Mouse (Mus musculus) MEL (cell line): ENCODE results near the gene Fbxl20. TPM values are rescaled to one million over a fixed set of nuclear protein-coding genes. Genes with fewer than 3 reads are reported as not detected.

Experiments
- DNase-seq: peaks from one replicate; pipeline ENCODE4 v3.0.0; 2011; ENCODE audit warnings: low read depth, low spot score
- H3K27ac ChIP-seq: 2 replicates; pipeline ENCODE4 v1.5.1; 2012; ENCODE audit warnings: low read depth, mild to moderate bottlenecking, control low read depth, low read length, moderate library complexity; ENCODE audit not compliant: control insufficient read depth
- H3K27me3 ChIP-seq, 2 experiments: fragments of 150-350 bp in 1 of 2; sonication (generic) in 1 of 2; 2 replicates each; pipeline ENCODE4 v1.6.1; 2012; ENCODE audit warnings: low read length in 2 of 2, mild to moderate bottlenecking in 2 of 2, improper control_type of control experiment in 1 of 2, moderate library complexity in 1 of 2; ENCODE audit not compliant: insufficient read depth in 2 of 2, control insufficient read depth in 1 of 2
- H3K36me3 ChIP-seq, 2 experiments: 2 replicates each; pipeline ENCODE4 v1.6.1; 2012 to 2014; ENCODE audit warnings: low read length in 2 of 2, improper control_type of control experiment in 1 of 2, inconsistent platforms in 1 of 2, mild to moderate bottlenecking in 1 of 2; ENCODE audit not compliant: insufficient read depth in 2 of 2, control insufficient read depth in 1 of 2
- H3K4me1 ChIP-seq, 2 experiments: fragments of 150-350 bp in 1 of 2; sonication (generic) in 1 of 2; 2 replicates each; pipeline ENCODE4 v1.6.1; 2012; ENCODE audit warnings: low read length in 2 of 2, improper control_type of control experiment in 1 of 2, mild to moderate bottlenecking in 1 of 2; ENCODE audit not compliant: insufficient read depth in 2 of 2, control insufficient read depth in 1 of 2
- H3K4me3 ChIP-seq, 2 experiments: fragments of 150-350 bp in 1 of 2; sonication (generic) in 1 of 2; 2 replicates each; pipeline ENCODE4 v1.5.1; 2012; ENCODE audit warnings: low read depth in 2 of 2, low read length in 2 of 2, mild to moderate bottlenecking in 2 of 2, moderate library complexity in 2 of 2, control low read depth in 1 of 2, improper control_type of control experiment in 1 of 2; ENCODE audit not compliant: control insufficient read depth in 1 of 2, insufficient read depth in 1 of 2
- H3K79me2 ChIP-seq: 2 replicates; pipeline ENCODE4 v1.6.1; 2012; ENCODE audit warnings: mild to moderate bottlenecking, low read length, moderate library complexity; ENCODE audit not compliant: control insufficient read depth, poor library complexity, insufficient read depth
- H3K9ac ChIP-seq: 2 replicates; pipeline ENCODE4 v1.6.1; 2012; ENCODE audit warnings: low read depth, mild to moderate bottlenecking, control low read depth, low read length, moderate library complexity; ENCODE audit not compliant: control insufficient read depth, poor library complexity, severe bottlenecking
- H3K9me3 ChIP-seq: fragments of 150-350 bp; sonication (generic); replicated peaks from 2 replicates; pipeline ENCODE4 v1.6.1; 2012; ENCODE audit warnings: mild to moderate bottlenecking, low read length, improper control_type of control experiment, moderate library complexity; ENCODE audit not compliant: insufficient read depth
- BHLHE40 ChIP-seq: IDR thresholded peaks from 2 replicates; pipeline ENCODE4 v1.6.1; 2012; ENCODE audit warnings: low read depth, mild to moderate bottlenecking, inconsistent platforms, low read length, improper control_type of control experiment, borderline replicate concordance
- CHD1 ChIP-seq: IDR thresholded peaks from 2 replicates; pipeline ENCODE4 v1.6.1; 2012; ENCODE audit warnings: low read depth, mild to moderate bottlenecking, inconsistent platforms, low read length, improper control_type of control experiment
- CHD2 ChIP-seq: IDR thresholded peaks from 2 replicates; pipeline ENCODE4 v1.6.1; 2011; ENCODE audit warnings: low read length, improper control_type of control experiment
- E2F4 ChIP-seq: IDR thresholded peaks from 2 replicates; pipeline ENCODE4 v1.6.1; 2011; ENCODE audit warnings: low read depth, low read length, improper control_type of control experiment, borderline replicate concordance
- ELF1 ChIP-seq: IDR thresholded peaks from 2 replicates; pipeline ENCODE4 v1.6.1; 2014; ENCODE audit warnings: low read depth, mild to moderate bottlenecking, inconsistent platforms, low read length, improper control_type of control experiment, moderate library complexity
- EP300 ChIP-seq, 2 experiments: IDR thresholded peaks; 2 replicates each; pipeline ENCODE4 v1.6.1; 2011; ENCODE audit warnings: improper control_type of control experiment in 2 of 2, low read length in 2 of 2, low read depth in 1 of 2, mild to moderate bottlenecking in 1 of 2
- GABPA ChIP-seq: IDR thresholded peaks from 2 replicates; pipeline ENCODE4 v1.6.1; 2012; ENCODE audit warnings: low read depth, mild to moderate bottlenecking, inconsistent platforms, low read length, improper control_type of control experiment, moderate library complexity
- GATA1 ChIP-seq: IDR thresholded peaks from 2 replicates; pipeline ENCODE4 v1.6.1; 2011; ENCODE audit warnings: low read depth, low read length, improper control_type of control experiment
- KAT2A ChIP-seq: conservative IDR thresholded peaks from 2 replicates; pipeline ENCODE4 v1.6.1; 2012; ENCODE audit warnings: low read depth, low read length, improper control_type of control experiment, inconsistent platforms
- MAFK ChIP-seq: IDR thresholded peaks from 2 replicates; pipeline ENCODE4 v1.6.1; 2011; ENCODE audit warnings: low read depth, mild to moderate bottlenecking, low read length, improper control_type of control experiment, borderline replicate concordance
- MAX ChIP-seq: IDR thresholded peaks from 2 replicates; pipeline ENCODE4 v1.6.1; 2011; ENCODE audit warnings: low read length, improper control_type of control experiment
- MXI1 ChIP-seq: IDR thresholded peaks from 2 replicates; pipeline ENCODE4 v1.6.1; 2011; ENCODE audit warnings: mild to moderate bottlenecking, low read depth, low read length, improper control_type of control experiment
- MYB ChIP-seq: IDR thresholded peaks from 2 replicates; pipeline ENCODE4 v1.6.1; 2011; ENCODE audit warnings: mild to moderate bottlenecking, low read depth, low read length, improper control_type of control experiment
- NRF1 ChIP-seq: IDR thresholded peaks from 2 replicates; pipeline ENCODE4 v1.6.1; 2014; ENCODE audit warnings: low read depth, mild to moderate bottlenecking, inconsistent platforms, low read length, improper control_type of control experiment, moderate library complexity; ENCODE audit not compliant: poor library complexity, insufficient read depth, severe bottlenecking
- POLR2A ChIP-seq, 2 experiments: IDR thresholded peaks; 2 replicates each; pipeline ENCODE4 v1.6.1; 2011 to 2012; ENCODE audit warnings: low read length in 2 of 2, mild to moderate bottlenecking in 2 of 2, control low read depth in 1 of 2, improper control_type of control experiment in 1 of 2, low read depth in 1 of 2, moderate library complexity in 1 of 2; ENCODE audit not compliant: control insufficient read depth in 1 of 2, insufficient read depth in 1 of 2, poor library complexity in 1 of 2
- POLR2AphosphoS2 ChIP-seq: IDR thresholded peaks from 2 replicates; pipeline ENCODE4 v1.6.1; 2011; ENCODE audit warnings: low read length, improper control_type of control experiment
- RCOR1 ChIP-seq: IDR thresholded peaks from 2 replicates; pipeline ENCODE4 v1.6.1; 2012; ENCODE audit warnings: low read depth, mild to moderate bottlenecking, inconsistent platforms, low read length, improper control_type of control experiment
- SIN3A ChIP-seq: IDR thresholded peaks from 2 replicates; pipeline ENCODE4 v1.6.1; 2012; ENCODE audit warnings: low read length, improper control_type of control experiment, inconsistent platforms
- SMC3 ChIP-seq: IDR thresholded peaks from 2 replicates; pipeline ENCODE4 v1.6.1; 2011; ENCODE audit warnings: low read depth, low read length, improper control_type of control experiment
- TAL1 ChIP-seq: IDR thresholded peaks from 2 replicates; pipeline ENCODE4 v1.6.1; 2012; ENCODE audit warnings: mild to moderate bottlenecking, inconsistent platforms, low read length, moderate library complexity, mixed read lengths
- TCF12 ChIP-seq: IDR thresholded peaks from 2 replicates; pipeline ENCODE4 v1.6.1; 2014; ENCODE audit warnings: low read depth, mild to moderate bottlenecking, inconsistent platforms, low read length, improper control_type of control experiment, moderate library complexity
- UBTF ChIP-seq: IDR thresholded peaks from 2 replicates; pipeline ENCODE4 v1.6.1; 2012; ENCODE audit warnings: low read depth, mild to moderate bottlenecking, inconsistent platforms, low read length, improper control_type of control experiment, moderate library complexity, borderline replicate concordance; ENCODE audit not compliant: insufficient read depth
- USF1 ChIP-seq: IDR thresholded peaks from 2 replicates; pipeline ENCODE4 v1.6.1; 2014; ENCODE audit warnings: low read depth, mild to moderate bottlenecking, inconsistent platforms, low read length, improper control_type of control experiment, moderate library complexity
- USF2 ChIP-seq, 2 experiments: IDR thresholded peaks; 2 replicates each; pipeline ENCODE4 v1.6.1; 2011 to 2012; ENCODE audit warnings: improper control_type of control experiment in 2 of 2, low read length in 2 of 2, borderline replicate concordance in 1 of 2, inconsistent platforms in 1 of 2, low read depth in 1 of 2, mild to moderate bottlenecking in 1 of 2; ENCODE audit not compliant: insufficient read depth in 1 of 2
- ZC3H11A ChIP-seq: IDR thresholded peaks from 2 replicates; pipeline ENCODE4 v1.6.1; 2012; ENCODE audit warnings: low read depth, mild to moderate bottlenecking, inconsistent platforms, low read length, improper control_type of control experiment
- ZKSCAN1 ChIP-seq: IDR thresholded peaks from 2 replicates; pipeline ENCODE4 v1.6.1; 2012; ENCODE audit warnings: low read depth, mild to moderate bottlenecking, inconsistent platforms, low read length, improper control_type of control experiment, moderate library complexity
- ZMIZ1 ChIP-seq: IDR thresholded peaks from 2 replicates; pipeline ENCODE4 v1.6.1; 2012; ENCODE audit warnings: low read depth, mild to moderate bottlenecking, inconsistent platforms, low read length, improper control_type of control experiment, moderate library complexity
- ZNF384 ChIP-seq: IDR thresholded peaks from 2 replicates; pipeline ENCODE4 v1.6.1; 2012; ENCODE audit warnings: low read depth, mild to moderate bottlenecking, inconsistent platforms, low read length, improper control_type of control experiment
- polyA plus RNA-seq, 2 experiments: library from polyadenylated mRNA; stranded (reverse) in 1 of 2; unstranded in 1 of 2; fragments of >175 nt in 1 of 2; fragments of >200 nt in 1 of 2; gene quantifications; 2 replicates each; pipeline versions ENCODE4 v1.2.1 to v1.2.4; 2012; ENCODE audit warnings: low replicate concordance in 2 of 2, low read depth in 1 of 2; ENCODE audit not compliant: insufficient read length in 2 of 2, insufficient read depth in 1 of 2, missing spikeins in 1 of 2
- total RNA-seq: library from RNA; depleted of rRNA; stranded (reverse); fragments of 300-350 nt; gene quantifications from 2 replicates; pipeline ENCODE4 v1.2.3, GENCODE M21; 2012

Fbxl20 gene
- total and polyA plus RNA-seq, 3 experiments, result 4.4 to 10.0 TPM; not detected in 1

DNA sequence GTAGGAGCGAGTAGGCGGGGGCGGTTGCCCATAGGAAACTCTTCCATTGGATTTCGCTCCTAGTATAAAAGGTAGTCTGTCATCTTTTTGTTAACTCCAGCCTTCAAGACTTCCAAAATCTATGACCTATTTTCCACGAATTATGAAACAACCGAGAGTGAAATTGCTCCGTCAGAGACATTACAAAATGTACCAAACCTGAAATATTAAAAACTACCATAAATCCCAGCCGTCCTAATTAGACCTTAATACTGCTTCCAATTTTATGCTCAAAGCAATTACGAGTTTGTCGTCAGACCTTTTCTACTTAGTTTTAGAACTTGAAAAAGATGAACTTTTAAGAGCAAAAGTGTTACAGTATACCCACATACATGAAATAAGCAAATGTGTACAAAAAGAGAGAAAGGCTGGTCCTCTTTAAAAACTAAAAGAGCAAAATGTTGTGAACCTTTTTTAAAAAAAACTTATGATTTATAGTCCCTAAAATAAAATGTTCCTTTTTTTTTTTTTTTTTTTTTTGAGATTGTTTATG, 488 bp upstream of the Fbxl20 start:
- Histone ChIP-seq H3K9ac (no peak overlapping the region), H3K4me1 (peaks cover 4 to 17% of the 10 kb centered on the region in 2 experiments), H3K27me3 (no peaks in the 10 kb centered on the region), H3K36me3 (peaks cover 0 to 23% of the 10 kb centered on the region in 2 experiments; a peak in 2 of 4 replicates), H3K27ac (no peak overlapping the region), H3K4me3 (peak overlapping the region in 1 of 2 experiments; percentile 56; a peak in 2 of 4 replicates), H3K9me3 (no peaks in the 10 kb centered on the region), H3K79me2 (peaks cover 16% of the 10 kb centered on the region)
- DNase-seq, result no peak
- TF ChIP-seq MAFK (peak; percentile 64; the same call in 1 of the 2 replicates), USF1 (0 out of 2 replicates have a peak, but pooled peaks have one; percentile 16), EP300 (IDR thresholded peaks at IDR 0.05; ENCODE audit: low read depth in 1 of 2, low read length in 2 of 2) (peak in 1 of 2 experiments; percentile 24; a peak in 1 of 4 replicates), UBTF (no peak), POLR2AphosphoS2 (peak; percentile 80), MXI1 (peak; percentile 100), E2F4 (peak; percentile 70; the same call in 1 of the 2 replicates), MAX (peak; percentile 100), ZNF384 (0 out of 2 replicates have a peak, but pooled peaks have one; percentile 15), ELF1 (0 out of 2 replicates have a peak, but pooled peaks have one; percentile 33), CHD1 (peak; percentile 61; the same call in 1 of the 2 replicates), CHD2 (no peak), POLR2A (IDR thresholded peaks at IDR 0.05; ENCODE audit: control insufficient read depth in 1 of 2, insufficient read depth in 1 of 2, low read depth in 1 of 2, low read length in 2 of 2, poor library complexity in 1 of 2) (no peak), MYB (no peak), SIN3A (peak; percentile 100; the same call in 1 of the 2 replicates), ZMIZ1 (0 out of 2 replicates have a peak, but pooled peaks have one; percentile 53), USF2 (IDR thresholded peaks at IDR 0.05; ENCODE audit: borderline replicate concordance in 1 of 2, insufficient read depth in 1 of 2, low read depth in 1 of 2, low read length in 2 of 2) (no peak)

DNA sequence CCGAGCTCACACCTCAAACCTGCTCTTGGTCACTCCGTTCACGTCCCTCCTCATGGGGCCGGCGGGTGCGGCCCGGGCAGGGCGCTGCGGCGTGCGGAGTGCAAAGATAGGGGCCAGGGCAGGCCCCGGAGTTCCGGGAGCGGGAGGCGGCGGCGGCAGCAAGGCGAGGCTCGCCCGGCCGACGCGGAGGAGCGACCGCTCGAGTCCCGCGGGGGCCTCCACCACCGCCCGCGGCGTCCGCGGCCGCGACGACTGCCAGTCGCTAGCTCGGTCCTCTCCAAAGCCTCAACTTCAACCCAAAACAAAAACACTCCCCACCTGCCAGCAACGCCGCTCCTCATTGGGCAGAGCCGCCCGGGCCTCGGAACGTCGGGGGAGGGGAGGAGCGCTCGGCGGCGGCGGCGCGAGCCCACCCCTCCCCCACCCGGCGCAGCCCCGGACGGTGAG, 876 bp downstream of the Fbxl20 start:
- Histone ChIP-seq H3K27me3 (no peaks in the 10 kb centered on the region), H3K79me2 (peaks cover 16% of the 10 kb centered on the region)
- TF ChIP-seq RCOR1, result no peak
- TF ChIP-seq KAT2A, result no peak; the same call in 1 of the 2 replicates
- no peak for TF ChIP-seq TAL1
- 0 out of 2 replicates have a peak, but pooled peaks have one; percentile 81 for TF ChIP-seq ZMIZ1
- peak; percentile 25; the same call in 1 of the 2 replicates for TF ChIP-seq TCF12
- peak; percentile 27 for TF ChIP-seq USF1
- peak; percentile 47; the same call in 1 of the 2 replicates for TF ChIP-seq NRF1
- TF ChIP-seq UBTF, result 0 out of 2 replicates have a peak, but pooled peaks have one; percentile 5
- peak; percentile 11; the same call in 1 of the 2 replicates for TF ChIP-seq MXI1
- TF ChIP-seq BHLHE40, result no peak
- peak; percentile 83; the same call in 1 of the 2 replicates for TF ChIP-seq SIN3A
- peak; percentile 62; the same call in 1 of the 2 replicates for TF ChIP-seq ZKSCAN1
- no peak for TF ChIP-seq GABPA
- TF ChIP-seq ZNF384, result no peak
- TF ChIP-seq POLR2AphosphoS2, result peak; percentile 55; the same call in 1 of the 2 replicates
- TF ChIP-seq GATA1, result no peak
- TF ChIP-seq E2F4, result no peak
- TF ChIP-seq SMC3, result no peak
- no peak for TF ChIP-seq ZC3H11A

More for the DNA sequence above, 876 bp downstream of the Fbxl20 start:
- Histone ChIP-seq H3K9ac (peak overlapping the region; percentile 93), H3K4me1 (peaks cover 0 to 8% of the 10 kb centered on the region in 2 experiments; a peak in 3 of 4 replicates), H3K9me3 (no peaks in the 10 kb centered on the region), H3K4me3 (peak overlapping the region; percentile 82 to 97), H3K36me3 (peaks cover 0 to 11% of the 10 kb centered on the region in 2 experiments; a peak in 2 of 4 replicates), H3K27ac (peak overlapping the region; percentile 87)
- DNase-seq, result peak; percentile 95
